Mouse (Mus musculus): ENCODE data around the gene B4galnt2.
"Not testable (repeated sequence)": the region's sequence is repeated elsewhere in the genome, so short reads cannot be mapped to it uniquely, and the experiment has no call there.

Gene B4galnt2

GRCm38 (mm10) chr11:95914571-95914991, at the start of gene B4galnt2:
Gene B4galnt2 (minus strand): TSS chr11:95914891.
- peak; percentile 3 to 18 for DNase-seq (ENCODE audit: low spot score in 2 of 2)

- DNase-seq (ENCODE audit: low spot score in 2 of 2) = no peak
Observed at GRCm38 (mm10) chr11:95963304-95963703, 48.6 kb upstream of the B4galnt2 start.

- no peak for DNase-seq (ENCODE audit: low spot score in 2 of 2)
Observed at GRCm38 (mm10) chr11:95959152-95959551, 44.5 kb upstream of the B4galnt2 start.

- DNase-seq (ENCODE audit: low spot score in 2 of 2) = no peak
Observed at GRCm38 (mm10) chr11:95958251-95958650, 43.6 kb upstream of the B4galnt2 start.

GRCm38 (mm10) chr11:95957407-95957806, 42.7 kb upstream of the B4galnt2 start:
- DNase-seq (ENCODE audit: low spot score in 2 of 2) = no peak

- no peak for DNase-seq (ENCODE audit: low spot score in 2 of 2)
Observed at GRCm38 (mm10) chr11:95953313-95953712, 38.6 kb upstream of the B4galnt2 start.

GRCm38 (mm10) chr11:95945838-95946472, 31.3 kb upstream of the B4galnt2 start:
- no peak for DNase-seq (ENCODE audit: low spot score in 2 of 2)

- DNase-seq (ENCODE audit: low spot score in 2 of 2) = no peak
Observed at GRCm38 (mm10) chr11:95939828-95940507, 25.3 kb upstream of the B4galnt2 start.

GRCm38 (mm10) chr11:95936409-95936808, 21.7 kb upstream of the B4galnt2 start:
- no peak for DNase-seq (ENCODE audit: low spot score in 2 of 2)

GRCm38 (mm10) chr11:95932168-95932567, 17.5 kb upstream of the B4galnt2 start:
- DNase-seq (ENCODE audit: low spot score in 2 of 2) = not testable (repeated sequence)

- no peak for DNase-seq (ENCODE audit: low spot score in 2 of 2)
Observed at GRCm38 (mm10) chr11:95926398-95926797, 11.7 kb upstream of the B4galnt2 start.

GRCm38 (mm10) chr11:95925976-95926375, 11.3 kb upstream of the B4galnt2 start:
- DNase-seq (ENCODE audit: low spot score in 2 of 2) = no peak

GRCm38 (mm10) chr11:95924215-95924614, 9.5 kb upstream of the B4galnt2 start:
- DNase-seq (ENCODE audit: low spot score in 2 of 2) = no peak

GRCm38 (mm10) chr11:95923477-95923876, 8.8 kb upstream of the B4galnt2 start:
- not testable (repeated sequence) for DNase-seq (ENCODE audit: low spot score in 2 of 2)

- no peak for DNase-seq (ENCODE audit: low spot score in 2 of 2)
Observed at GRCm38 (mm10) chr11:95921991-95922621, 7.4 kb upstream of the B4galnt2 start.

- no peak for DNase-seq (ENCODE audit: low spot score in 2 of 2)
Observed at GRCm38 (mm10) chr11:95916426-95916825, 1.7 kb upstream of the B4galnt2 start.

GRCm38 (mm10) chr11:95915006-95915710, 467 bp upstream of the B4galnt2 start:
- no peak for DNase-seq (ENCODE audit: low spot score in 2 of 2)

GRCm38 (mm10) chr11:95913959-95914566, 628 bp downstream of the B4galnt2 start:
- no peak for DNase-seq (ENCODE audit: low spot score in 2 of 2)

GRCm38 (mm10) chr11:95911579-95911978, 3.1 kb downstream of the B4galnt2 start:
- DNase-seq (ENCODE audit: low spot score in 2 of 2) = no peak

GRCm38 (mm10) chr11:95907805-95908524, 6.7 kb downstream of the B4galnt2 start:
- DNase-seq (ENCODE audit: low spot score in 2 of 2) = no peak

GRCm38 (mm10) chr11:95904290-95904689, 10.4 kb downstream of the B4galnt2 start:
- no peak for DNase-seq (ENCODE audit: low spot score in 2 of 2)

Data from right cerebral cortex, postnatal 36 days (tissue).